Mouse (Mus musculus) C2C12 (cell line): ENCODE data around the gene Caln1.

Experiments used
- CTCF ChIP-seq: IDR thresholded peaks from one replicate; pipeline ENCODE4 v1.5.1; 2011; ENCODE audit not compliant: control insufficient read depth, insufficient read depth, insufficient read length
- MAX ChIP-seq: IDR thresholded peaks from one replicate; pipeline ENCODE4 v1.6.1; 2011; ENCODE audit warnings: mild to moderate bottlenecking, control low read depth

- no peak for TF ChIP-seq CTCF
- no peak for TF ChIP-seq MAX
These were observed 158.2 kb downstream of the Caln1 start for GRCm38 (mm10) chr5:130527416-130527815.
